Mouse (Mus musculus): Measurements from ENCODE around the gene Qars. TPM values are rescaled to one million over a fixed set of nuclear protein-coding genes. Genes with fewer than 3 reads are reported as not detected.
A peak's percentile ranks its signal among the peaks of the same experiment; 100 is the strongest.

Qars gene
- polyA plus RNA-seq, 1 experiment, result 110 TPM

GRCm38 (mm10) chr9:108560227-108560841 lies 52.8 kb downstream of the Qars start, which contains the start of gene Impdh2:
Gene Impdh2 (plus strand): TSS chr9:108560286.
- no peak within 1 kb of the TSS for H3K27ac ChIP-seq (ENCODE audit: insufficient read depth, low read length)
- TF ChIP-seq POLR2A (IDR thresholded peaks at IDR 0.05; ENCODE audit: extremely low read depth, insufficient read depth, low read length) (peak; percentile 92), CTCF (IDR thresholded peaks at IDR 0.05; ENCODE audit: extremely low read depth, insufficient read depth, low read length) (no peak)
- peaks cover 2% of the 10 kb centered on the region; the same call in 1 of the 2 replicates for H3K4me1 ChIP-seq (ENCODE audit: control insufficient read depth, insufficient read depth, low read length)
- peak within 1 kb of the TSS; percentile 45 for H3K4me3 ChIP-seq (ENCODE audit: insufficient read depth, low read length)

DNA sequence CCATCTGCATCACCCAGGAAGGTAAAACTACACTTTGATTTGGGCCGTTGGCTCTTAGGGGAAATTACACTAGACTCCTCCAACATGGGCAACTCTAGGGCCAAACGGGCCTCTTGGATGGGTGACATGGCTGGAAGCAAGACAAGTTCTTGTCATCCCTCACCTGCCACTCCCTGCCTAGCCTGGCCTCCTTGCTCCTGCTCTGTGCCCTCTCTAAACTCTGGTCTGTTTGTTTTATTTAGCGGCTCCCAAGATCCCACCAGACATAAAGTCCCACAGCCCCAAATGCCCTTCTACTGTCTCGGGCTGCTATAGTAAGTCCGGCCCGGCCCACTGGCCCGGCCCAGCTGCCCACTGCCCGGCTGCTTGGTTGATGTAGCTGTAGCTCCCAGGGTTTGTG lies 56.2 kb downstream of the Qars start:
- no peak overlapping the region for H3K4me3 ChIP-seq (ENCODE audit: insufficient read depth, low read length)
- no peak overlapping the region for H3K27ac ChIP-seq (ENCODE audit: insufficient read depth, low read length)
- peaks cover 5% of the 10 kb centered on the region; the same call in 1 of the 2 replicates for H3K4me1 ChIP-seq (ENCODE audit: control insufficient read depth, insufficient read depth, low read length)
- TF ChIP-seq CTCF (IDR thresholded peaks at IDR 0.05; ENCODE audit: extremely low read depth, insufficient read depth, low read length) (no peak), POLR2A (IDR thresholded peaks at IDR 0.05; ENCODE audit: extremely low read depth, insufficient read depth, low read length) (no peak; the same call in 1 of the 2 replicates)

DNA sequence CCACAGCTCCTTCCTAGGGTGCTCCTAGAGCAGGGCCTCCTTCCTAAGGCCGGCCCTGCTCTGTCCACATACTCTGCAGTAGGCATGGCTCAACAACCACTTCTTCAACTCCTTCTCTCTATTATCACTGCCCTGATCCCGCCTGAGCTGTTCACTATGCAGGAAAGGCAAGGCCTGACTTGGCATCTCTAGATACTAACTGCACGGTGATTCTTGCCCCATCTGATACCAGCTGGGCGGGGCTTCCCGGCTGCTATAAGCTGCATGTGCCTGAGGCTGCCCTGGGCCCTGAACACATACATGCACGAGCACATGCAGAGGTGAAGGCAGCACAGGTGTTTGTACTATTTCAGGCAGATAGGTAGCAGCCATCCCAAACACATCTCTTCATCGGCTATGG lies 56.6 kb downstream of the Qars start:
- Histone ChIP-seq H3K27ac (ENCODE audit: insufficient read depth, low read length) (no peak overlapping the region), H3K4me3 (ENCODE audit: insufficient read depth, low read length) (no peak overlapping the region), H3K4me1 (ENCODE audit: control insufficient read depth, insufficient read depth, low read length) (peaks cover 5% of the 10 kb centered on the region; the same call in 1 of the 2 replicates)
- no peak for TF ChIP-seq POLR2A (IDR thresholded peaks at IDR 0.05; ENCODE audit: extremely low read depth, insufficient read depth, low read length)
- no peak for TF ChIP-seq CTCF (IDR thresholded peaks at IDR 0.05; ENCODE audit: extremely low read depth, insufficient read depth, low read length)

Other genes starting within 250 kb of the Qars start
- 31.2 and 33.5 TPM in 2 replicates for gene Dag1, start 243.7 kb upstream of the Qars start, polyA plus RNA-seq (2012; rRNA removed)
- gene Nicn1, start 217.3 kb upstream of the Qars start, polyA plus RNA-seq (2012; rRNA removed), result 101 and 102 TPM in 2 replicates
- gene Amt, start 210.9 kb upstream of the Qars start, polyA plus RNA-seq (2012; rRNA removed), result 54.1 and 55.0 TPM in 2 replicates
- 167 and 176 TPM in 2 replicates for gene Rhoa, start 201.6 kb upstream of the Qars start, polyA plus RNA-seq (2012; rRNA removed)
- gene Tcta, start 201.5 kb upstream of the Qars start, polyA plus RNA-seq (2012; rRNA removed), result 53.0 and 55.6 TPM in 2 replicates
- 258 and 294 TPM in 2 replicates for gene Gpx1, start 168.8 kb upstream of the Qars start, polyA plus RNA-seq (2012; rRNA removed)
- gene Usp4, start 159.9 kb upstream of the Qars start, polyA plus RNA-seq (2012; rRNA removed), result 114 and 116 TPM in 2 replicates
- 1.1 TPM in 2 replicates for gene 1700102P08Rik, start 114.9 kb upstream of the Qars start, polyA plus RNA-seq (2012; rRNA removed)
- 0.33 and 0.66 TPM in 2 replicates for gene Ccdc36, start 79.2 kb upstream of the Qars start, polyA plus RNA-seq (2012; rRNA removed)
- not detected in 2 replicates for gene BC048562, start 71.2 kb upstream of the Qars start, polyA plus RNA-seq (2012; rRNA removed)
- 19.9 and 22.3 TPM in 2 replicates for gene Ccdc71, start 47.2 kb upstream of the Qars start, polyA plus RNA-seq (2012; rRNA removed)
- gene Klhdc8b, start 46.1 kb upstream of the Qars start, polyA plus RNA-seq (2012; rRNA removed), result 44.9 and 46.1 TPM in 2 replicates
- 31.6 and 34.2 TPM in 2 replicates for gene Lamb2, start 28.0 kb upstream of the Qars start, polyA plus RNA-seq (2012; rRNA removed)
- gene Usp19, start 17.1 kb upstream of the Qars start, polyA plus RNA-seq (2012; rRNA removed), result 169 and 173 TPM in 2 replicates
- 110 and 111 TPM in 2 replicates for gene Qrich1, start 9.1 kb downstream of the Qars start, polyA plus RNA-seq (2012; rRNA removed)
- 62.2 and 63.6 TPM in 2 replicates for gene Impdh2, start 52.6 kb downstream of the Qars start, polyA plus RNA-seq (2012; rRNA removed)
- 69.6 and 71.9 TPM in 2 replicates for gene Ndufaf3, start 59.7 kb downstream of the Qars start, polyA plus RNA-seq (2012; rRNA removed)
- 224 and 245 TPM in 2 replicates for gene Dalrd3, start 62.2 kb downstream of the Qars start, polyA plus RNA-seq (2012; rRNA removed)
- gene Wdr6, start 71.0 kb downstream of the Qars start, polyA plus RNA-seq (2012; rRNA removed), result 70.9 and 74.9 TPM in 2 replicates
- 105 and 112 TPM in 2 replicates for gene P4htm, start 90.0 kb downstream of the Qars start, polyA plus RNA-seq (2012; rRNA removed)
- gene Arih2, start 141.7 kb downstream of the Qars start, polyA plus RNA-seq (2012; rRNA removed), result 43.7 and 44.4 TPM in 2 replicates
- gene Slc25a20, start 154.4 kb downstream of the Qars start, polyA plus RNA-seq (2012; rRNA removed), result 12.6 and 13.8 TPM in 2 replicates
- 20.6 and 21.2 TPM in 2 replicates for gene Prkar2a, start 181.6 kb downstream of the Qars start, polyA plus RNA-seq (2012; rRNA removed)